Mouse (Mus musculus): ENCODE data around the gene Gm17490.
"Not testable (repeated sequence)": the region's sequence is repeated elsewhere in the genome, so short reads cannot be mapped to it uniquely, and the experiment has no call there.

The Gm17490 gene

DNA sequence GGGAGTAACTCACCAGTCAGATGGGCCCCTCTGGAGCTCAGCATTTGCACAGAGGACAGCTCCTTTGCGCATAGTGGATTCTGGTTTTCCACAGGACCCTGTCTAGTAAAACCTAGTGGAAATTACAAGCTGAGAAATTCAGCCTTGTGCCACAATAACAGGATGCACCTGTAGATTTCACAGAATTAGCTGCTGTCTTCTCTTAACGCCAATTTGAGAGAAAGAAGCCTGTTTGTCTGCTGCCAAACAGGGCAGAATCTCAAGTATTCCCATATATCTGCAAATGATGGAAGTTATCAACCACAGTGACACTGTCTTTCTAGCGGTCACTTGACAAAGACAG lies 10.0 kb upstream of the Gm17490 start:
- in situ Hi-C loops (cut with MboI; ENCODE audit: low pct_unique_long_range_greater_than_20kb in 1 of 2, low sequenced_read_pairs in 2 of 2, unreplicated experiment in 1 of 2) = no loop called here

DNA sequence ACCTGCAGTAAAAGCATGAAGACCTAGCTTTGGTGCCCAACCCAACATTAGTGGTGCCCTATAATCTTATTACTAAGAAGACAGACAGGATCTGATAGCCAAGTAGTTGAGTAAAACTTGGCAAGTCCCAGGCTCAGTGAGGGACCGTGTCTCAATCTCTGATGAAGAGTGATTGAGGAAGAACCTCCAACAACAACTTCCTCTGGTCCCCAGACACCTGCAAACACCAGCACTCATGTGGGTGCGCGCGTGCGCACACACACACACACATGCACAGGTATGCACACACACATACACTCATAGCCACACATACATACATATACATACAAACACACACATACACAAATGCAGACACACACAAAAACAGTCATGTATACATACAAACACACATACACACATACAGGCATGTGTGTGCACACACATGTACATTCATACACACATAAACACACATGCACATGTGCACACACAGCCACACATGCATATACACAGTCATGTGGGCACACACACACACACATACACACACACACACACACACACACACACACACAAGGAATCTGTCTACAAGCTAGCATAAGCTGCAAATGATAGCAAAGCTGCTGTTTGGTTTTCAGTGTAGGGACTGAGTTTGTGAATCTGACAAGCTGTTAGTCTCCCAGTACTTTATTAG lies 9.5 kb upstream of the Gm17490 start:
- in situ Hi-C loops (cut with MboI; ENCODE audit: low pct_unique_long_range_greater_than_20kb in 1 of 2, low sequenced_read_pairs in 2 of 2, unreplicated experiment in 1 of 2) = no loop called here

DNA sequence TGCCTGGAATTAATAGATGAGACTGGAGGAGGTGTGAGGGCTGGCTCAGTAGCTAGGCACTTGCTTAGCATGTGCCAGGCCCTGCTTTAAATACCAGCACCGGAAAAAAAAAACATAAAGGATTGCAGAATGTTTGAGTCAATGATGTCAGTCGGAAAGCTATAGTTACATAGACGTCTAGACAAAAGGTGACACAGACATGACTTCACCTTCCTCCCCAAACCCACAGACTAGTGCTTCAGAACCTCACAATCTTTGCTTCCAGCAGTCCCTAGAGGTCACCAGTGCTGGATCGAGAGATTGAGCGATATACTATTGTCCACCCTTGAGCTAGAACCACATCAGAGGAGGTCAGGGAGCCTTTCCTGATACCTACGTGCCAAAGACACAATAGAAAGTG lies 9.0 kb upstream of the Gm17490 start:
- in situ Hi-C loops (cut with MboI; ENCODE audit: low pct_unique_long_range_greater_than_20kb in 1 of 2, low sequenced_read_pairs in 2 of 2, unreplicated experiment in 1 of 2) = no loop called here

DNA sequence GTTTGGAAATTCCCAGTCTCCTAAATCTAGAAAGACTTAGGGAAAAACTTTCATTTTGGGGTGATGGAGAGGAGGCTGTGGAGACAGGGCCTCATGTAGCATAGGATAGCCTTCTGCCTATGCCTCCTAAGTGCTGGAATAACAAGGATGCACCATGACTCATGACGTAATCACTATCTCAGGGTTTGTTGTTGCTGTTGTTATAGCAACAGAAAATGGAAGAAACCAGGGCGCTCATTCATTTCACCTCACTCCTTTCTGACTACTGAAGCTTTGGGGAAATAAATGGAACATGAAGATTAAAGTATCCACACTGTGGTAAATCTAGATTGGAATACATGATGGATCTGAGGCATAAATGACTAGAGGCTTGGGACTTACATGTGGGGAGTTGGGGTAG lies 2.3 kb downstream of the Gm17490 start:
- in situ Hi-C loops (cut with MboI; ENCODE audit: low pct_unique_long_range_greater_than_20kb in 1 of 2, low sequenced_read_pairs in 2 of 2, unreplicated experiment in 1 of 2) = no loop called here

DNA sequence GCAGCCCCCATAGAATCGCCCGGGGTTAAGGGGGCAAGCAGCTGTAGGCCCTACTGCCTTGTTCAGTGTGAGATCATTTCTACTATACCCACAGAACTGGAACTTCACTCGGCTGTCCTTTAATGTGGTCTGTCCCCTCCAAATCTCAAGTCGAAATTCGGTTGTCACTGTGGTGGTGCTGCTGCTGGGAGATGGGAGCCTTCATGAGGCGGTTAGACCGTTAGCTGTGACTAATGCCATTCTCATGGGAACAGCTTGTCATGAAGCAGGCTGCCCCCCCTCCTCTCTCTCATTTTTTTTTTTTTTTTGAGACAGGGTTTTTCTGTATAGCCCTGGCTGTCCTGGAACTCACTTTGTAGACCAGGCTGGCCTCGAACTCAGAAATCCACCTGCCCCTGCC lies 2.9 kb downstream of the Gm17490 start:
- in situ Hi-C loops (cut with MboI; ENCODE audit: low pct_unique_long_range_greater_than_20kb in 1 of 2, low sequenced_read_pairs in 2 of 2, unreplicated experiment in 1 of 2) = no loop called here

DNA sequence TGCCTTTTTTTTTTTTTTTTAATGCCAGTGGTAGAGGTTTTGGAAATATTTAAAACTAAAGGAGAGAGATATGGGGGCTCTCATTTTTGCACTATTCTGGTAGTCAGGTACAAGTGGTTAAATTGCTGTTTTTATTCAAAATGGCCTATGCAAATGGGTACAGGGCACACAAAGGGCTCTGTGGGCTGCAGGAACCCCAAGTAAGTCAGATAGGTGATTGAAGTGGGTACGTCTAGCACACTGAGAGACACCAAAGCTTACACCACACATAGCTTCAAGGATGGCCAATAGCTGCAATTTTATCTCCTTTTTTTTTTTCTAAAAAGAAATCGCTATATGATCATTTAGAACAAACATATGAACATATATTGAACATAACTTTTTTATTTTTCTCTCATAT lies 6.5 kb downstream of the Gm17490 start:
- in situ Hi-C loops (cut with MboI; ENCODE audit: low pct_unique_long_range_greater_than_20kb in 1 of 2, low sequenced_read_pairs in 2 of 2, unreplicated experiment in 1 of 2) = no loop called here

DNA sequence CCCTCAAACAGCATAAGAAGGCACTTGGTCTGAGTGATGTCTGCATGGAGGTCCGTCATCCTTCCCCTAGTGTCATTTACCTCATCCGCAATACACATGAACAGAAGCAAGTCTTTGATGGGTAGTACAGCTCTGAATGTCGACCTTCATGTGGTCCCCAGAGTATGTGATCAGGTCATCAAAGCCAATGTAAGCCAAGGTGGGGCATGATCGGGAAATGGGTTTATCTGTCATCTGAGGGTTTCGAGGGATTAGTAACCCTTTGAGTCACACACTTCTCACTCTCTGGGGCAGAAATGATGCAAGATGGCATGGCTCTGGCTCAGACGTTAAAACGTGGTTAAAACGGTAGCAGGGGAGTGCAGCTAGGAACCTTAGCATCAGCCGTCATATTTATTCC lies 9.2 kb downstream of the Gm17490 start:
- in situ Hi-C loops (cut with MboI; ENCODE audit: low pct_unique_long_range_greater_than_20kb in 1 of 2, low sequenced_read_pairs in 2 of 2, unreplicated experiment in 1 of 2) = no loop called here

DNA sequence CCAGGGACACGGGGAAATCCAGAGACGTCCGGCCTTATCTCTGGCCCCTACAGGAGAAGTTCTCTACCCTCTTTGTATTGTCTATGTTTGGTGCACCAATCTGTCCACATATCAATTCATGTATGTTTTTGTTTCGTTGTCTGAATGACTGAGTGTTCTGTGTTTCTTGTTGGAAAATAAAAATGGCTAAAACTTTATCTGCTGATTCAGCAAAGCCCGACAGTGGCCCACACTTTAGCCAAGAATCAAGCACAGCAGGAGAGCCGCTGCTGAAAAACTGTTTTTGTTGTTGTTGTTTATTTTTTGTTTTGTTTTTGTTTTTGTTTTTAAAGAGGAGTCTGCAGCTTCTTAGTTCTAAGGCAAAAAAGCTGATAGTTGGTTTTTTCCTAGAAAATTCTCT lies 13.1 kb downstream of the Gm17490 start:
- in situ Hi-C loops (cut with MboI; ENCODE audit: low pct_unique_long_range_greater_than_20kb in 1 of 2, low sequenced_read_pairs in 2 of 2, unreplicated experiment in 1 of 2) = not testable (repeated sequence)

DNA sequence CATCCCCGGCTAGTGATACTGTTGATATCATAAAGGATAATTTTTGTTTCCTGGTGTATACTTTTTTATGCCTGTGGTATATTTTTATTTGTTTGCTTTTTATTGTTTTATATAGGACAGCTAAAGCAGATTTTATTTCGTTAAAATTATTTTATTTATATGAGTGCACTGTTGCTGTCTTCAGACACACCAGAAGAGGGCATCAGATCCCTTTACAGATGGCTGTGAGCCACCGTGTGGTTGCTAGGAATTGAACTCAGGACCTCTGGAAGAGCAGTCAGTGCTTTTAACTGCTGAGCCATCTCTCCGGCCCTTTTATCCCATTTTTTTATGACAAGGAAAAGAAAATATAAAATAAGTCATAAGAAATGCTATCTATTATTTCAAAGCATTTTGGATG lies 19.3 kb downstream of the Gm17490 start:
- in situ Hi-C loops (cut with MboI; ENCODE audit: low pct_unique_long_range_greater_than_20kb in 1 of 2, low sequenced_read_pairs in 2 of 2, unreplicated experiment in 1 of 2) = not testable (repeated sequence)

DNA sequence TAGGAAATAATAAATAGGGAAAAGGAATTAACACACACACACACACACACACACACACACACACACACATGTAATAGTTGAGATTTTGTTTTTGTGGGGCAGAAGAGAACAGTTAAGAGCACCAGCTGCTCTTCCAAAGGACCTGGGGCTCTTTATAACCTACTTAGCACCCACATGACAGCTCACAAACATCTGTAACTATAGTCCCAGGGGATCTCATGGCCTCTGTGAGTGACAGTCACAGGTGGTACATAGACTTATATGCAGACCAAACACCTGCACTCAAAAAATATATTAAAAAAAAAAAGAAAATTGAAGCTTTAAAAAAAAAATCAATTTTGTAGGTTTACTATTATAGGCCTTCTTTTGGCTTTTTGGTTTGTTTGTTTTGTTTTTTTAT lies 21.2 kb downstream of the Gm17490 start:
- in situ Hi-C loops (cut with MboI; ENCODE audit: low pct_unique_long_range_greater_than_20kb in 1 of 2, low sequenced_read_pairs in 2 of 2, unreplicated experiment in 1 of 2) = no loop called here

DNA sequence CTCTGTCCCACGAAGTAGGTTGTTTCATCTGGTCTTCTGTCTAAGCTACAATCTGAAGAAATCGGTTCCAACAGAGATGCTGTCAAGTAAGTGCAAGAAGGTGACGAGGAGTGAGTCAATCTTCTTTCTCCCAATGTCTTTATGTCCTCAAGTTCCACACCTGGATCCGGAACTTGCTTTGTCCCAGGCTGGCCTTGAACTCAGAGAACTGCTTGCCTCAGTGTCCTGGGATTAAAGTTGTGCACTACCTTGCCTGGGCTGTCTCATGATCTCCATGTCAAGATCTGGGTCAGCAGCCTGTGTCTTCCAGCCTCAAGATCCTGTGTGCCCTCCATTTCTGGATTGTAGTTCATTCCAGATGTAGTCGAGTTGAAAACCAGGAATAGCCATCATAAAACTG lies 22.0 kb downstream of the Gm17490 start, which contains the start of gene Rbm17:
Gene Rbm17 (minus strand): TSS at position 101 of the 400 bp plus-strand sequence.
- in situ Hi-C loops (cut with MboI; ENCODE audit: low pct_unique_long_range_greater_than_20kb in 1 of 2, low sequenced_read_pairs in 2 of 2, unreplicated experiment in 1 of 2) = no loop called here

DNA sequence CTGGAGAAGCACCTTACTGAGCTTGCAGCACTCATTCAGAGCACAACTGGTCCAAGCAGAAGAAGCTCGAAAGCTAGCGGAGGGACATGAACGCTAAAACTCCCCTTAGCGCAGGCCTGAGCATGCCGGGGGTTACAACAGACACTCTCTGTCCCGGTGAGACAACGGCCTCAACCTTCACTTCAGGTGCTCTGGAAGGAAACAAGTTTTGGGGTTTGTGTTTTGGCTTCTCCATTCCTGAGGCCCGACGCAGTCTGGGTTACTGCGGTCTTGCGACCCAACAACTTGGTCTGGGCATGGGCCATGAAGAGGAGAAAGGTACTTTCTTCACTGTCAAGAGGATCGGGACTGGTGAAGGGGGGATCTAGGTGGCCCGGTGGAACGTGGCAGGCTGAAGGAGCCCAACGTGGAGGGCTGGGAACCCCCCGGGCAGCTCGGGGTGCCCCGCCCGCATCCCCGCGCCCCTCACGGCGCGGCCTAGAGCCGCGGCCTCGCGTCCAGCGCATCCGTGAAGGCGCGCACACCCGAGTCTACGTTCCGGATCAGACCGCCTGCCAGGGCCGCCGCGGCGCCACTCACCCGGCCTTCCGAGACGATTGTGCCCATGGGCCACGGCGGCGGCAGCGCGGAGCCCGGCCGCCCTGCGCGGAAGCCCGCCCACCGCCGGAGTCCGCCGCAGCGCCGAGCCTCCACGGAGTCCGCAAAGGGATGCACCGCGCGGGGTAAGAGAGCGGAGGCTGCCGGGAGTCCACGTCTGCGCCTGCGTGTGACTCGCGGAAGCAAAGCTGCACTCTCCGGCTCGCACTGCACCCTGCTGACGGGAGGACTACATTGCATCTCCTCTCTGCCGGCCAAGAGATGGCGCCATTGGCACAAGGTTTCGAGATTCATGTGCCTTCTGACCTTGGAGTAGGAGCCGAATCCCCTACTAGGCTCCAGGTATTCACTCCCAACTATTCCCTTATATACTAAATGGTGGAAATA lies 23.3 kb downstream of the Gm17490 start:
- in situ Hi-C loops (cut with MboI; ENCODE audit: low pct_unique_long_range_greater_than_20kb in 1 of 2, low sequenced_read_pairs in 2 of 2, unreplicated experiment in 1 of 2) = no loop called here

DNA sequence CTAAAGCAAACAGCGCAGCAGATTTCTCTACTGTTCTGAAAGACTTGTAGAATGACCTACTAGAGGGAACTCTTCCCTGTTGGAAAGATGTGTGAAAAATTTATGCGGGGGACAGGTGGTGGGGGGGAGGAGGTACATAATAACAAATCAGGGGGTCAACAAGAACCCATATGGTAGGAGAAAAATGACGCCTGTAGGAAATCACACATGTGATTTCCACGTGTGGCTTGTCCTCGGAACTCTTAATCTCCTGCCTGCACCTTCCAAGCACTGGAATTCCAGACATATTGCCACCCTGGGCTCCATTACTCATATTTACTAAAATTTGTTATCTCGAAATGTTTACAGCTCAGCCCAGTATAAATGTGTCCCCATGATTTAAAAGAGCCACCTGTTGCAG lies 24.3 kb downstream of the Gm17490 start:
- in situ Hi-C loops (cut with MboI; ENCODE audit: low pct_unique_long_range_greater_than_20kb in 1 of 2, low sequenced_read_pairs in 2 of 2, unreplicated experiment in 1 of 2) = no loop called here

DNA sequence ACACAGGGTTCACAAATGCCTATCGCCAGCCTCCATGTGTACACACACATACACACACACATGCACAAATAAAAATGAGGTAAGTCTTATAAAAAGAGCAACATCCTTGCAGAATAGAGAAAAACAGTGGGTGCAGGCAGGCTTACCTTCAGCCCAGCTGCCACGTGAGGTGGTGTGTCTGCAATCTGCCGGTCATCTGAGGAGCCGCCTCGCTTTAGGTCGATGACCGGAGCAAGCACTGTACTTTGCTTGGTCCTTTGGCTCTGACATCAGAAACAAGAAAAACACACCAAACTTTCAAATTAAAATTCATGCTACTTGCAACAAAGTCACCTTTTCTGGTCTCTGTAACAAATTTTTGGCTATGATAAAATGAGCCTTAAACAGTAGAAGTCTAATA lies 28.2 kb downstream of the Gm17490 start:
- in situ Hi-C loops (cut with MboI; ENCODE audit: low pct_unique_long_range_greater_than_20kb in 1 of 2, low sequenced_read_pairs in 2 of 2, unreplicated experiment in 1 of 2) = no loop called here

DNA sequence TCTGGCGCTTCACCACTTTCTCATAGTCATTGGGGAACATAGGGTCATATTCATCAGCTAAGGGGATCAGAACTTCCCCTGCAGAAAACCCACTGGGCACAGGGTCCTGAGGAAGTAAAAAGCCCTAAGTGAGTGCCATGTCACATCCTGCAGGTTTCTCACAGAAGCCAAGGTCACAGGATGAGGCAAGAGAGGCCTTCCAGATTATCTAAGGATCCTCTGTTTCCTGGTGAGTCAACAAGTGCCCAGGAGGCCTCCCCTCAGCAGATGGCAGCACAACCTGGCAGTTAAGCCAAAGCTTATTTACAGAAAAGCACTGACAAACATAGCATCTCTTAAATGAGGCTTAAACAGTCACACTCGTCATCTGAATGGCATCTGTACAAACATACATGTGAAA lies 29.4 kb downstream of the Gm17490 start:
- in situ Hi-C loops (cut with MboI; ENCODE audit: low pct_unique_long_range_greater_than_20kb in 1 of 2, low sequenced_read_pairs in 2 of 2, unreplicated experiment in 1 of 2) = no loop called here

DNA sequence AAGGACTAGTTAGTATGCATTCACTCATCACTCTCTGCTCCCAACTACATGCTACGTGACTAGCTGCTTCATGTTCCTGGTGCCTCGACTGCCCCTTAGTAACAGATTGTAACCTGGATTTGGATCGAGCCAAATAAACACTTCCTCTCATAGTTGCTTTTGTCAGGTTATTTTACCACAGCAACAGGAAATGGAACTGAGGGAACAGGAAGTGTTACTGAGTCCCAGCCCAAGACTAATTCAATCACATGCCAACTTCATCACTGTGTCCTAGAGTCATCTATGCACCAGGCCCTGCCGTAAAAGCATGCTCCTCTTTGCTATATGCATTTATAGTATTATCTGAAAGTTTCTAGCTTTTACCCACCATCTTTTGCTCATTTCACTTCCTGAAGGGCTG lies 38.1 kb downstream of the Gm17490 start:
- in situ Hi-C loops (cut with MboI; ENCODE audit: low pct_unique_long_range_greater_than_20kb in 1 of 2, low sequenced_read_pairs in 2 of 2, unreplicated experiment in 1 of 2) = no loop called here

DNA sequence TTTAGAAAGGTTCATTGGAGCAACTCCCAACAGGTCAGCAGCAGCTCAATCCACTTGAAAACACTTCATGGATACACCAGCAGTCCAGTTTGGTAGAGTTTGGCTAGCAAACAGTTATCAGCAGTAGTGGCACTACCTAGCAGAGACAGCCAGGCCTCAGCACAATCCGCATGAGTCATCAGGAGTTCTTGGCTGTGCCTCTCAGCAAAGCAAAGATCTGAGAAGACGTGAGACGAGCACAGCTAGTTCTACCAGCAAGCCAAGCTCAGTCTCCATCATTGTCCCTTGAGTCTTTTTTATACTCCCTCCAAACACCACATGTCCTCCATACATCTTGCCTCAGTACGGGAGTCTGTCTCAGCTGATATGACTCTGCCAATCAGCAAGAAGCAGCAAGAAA lies 46.7 kb downstream of the Gm17490 start:
- in situ Hi-C loops (cut with MboI; ENCODE audit: low pct_unique_long_range_greater_than_20kb in 1 of 2, low sequenced_read_pairs in 2 of 2, unreplicated experiment in 1 of 2) = no loop called here

DNA sequence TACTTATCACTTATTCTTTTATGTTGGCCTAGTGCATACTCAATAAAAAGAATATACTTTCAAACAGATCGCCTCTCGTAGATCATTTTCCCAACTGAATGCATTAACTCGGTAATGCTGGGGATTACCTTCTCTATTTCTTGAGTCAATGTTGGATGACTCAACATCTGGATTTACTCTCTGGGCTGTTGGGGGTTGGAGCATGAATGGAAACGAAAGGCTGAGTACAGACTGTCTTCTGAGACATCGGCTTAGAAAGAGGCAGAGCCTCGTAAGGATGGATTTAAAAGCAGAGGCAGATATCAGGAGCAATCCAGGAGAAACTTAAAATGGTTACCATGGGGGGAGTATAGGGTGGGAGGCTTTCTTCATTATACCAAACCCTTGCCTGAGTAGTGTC lies 47.9 kb downstream of the Gm17490 start:
- in situ Hi-C loops (cut with MboI; ENCODE audit: low pct_unique_long_range_greater_than_20kb in 1 of 2, low sequenced_read_pairs in 2 of 2, unreplicated experiment in 1 of 2) = no loop called here

All from mouse embryonic stem cell (cell line).